Mouse (Mus musculus) layer of hippocampus, postnatal 25 days (tissue): ENCODE data around the gene Cxcr4. TPM values are rescaled to one million over a fixed set of nuclear protein-coding genes. Genes with fewer than 3 reads are reported as not detected.

Experiments used
- total RNA-seq, 2 experiments: library from RNA; stranded (reverse); gene quantifications; 2 replicates each; pipeline ENCODE4 v1.2.3; 2021

The Cxcr4 gene
- total RNA-seq, 2 experiments from 2014 or later = 7.7 to 8.9 TPM

Other genes with a start within 250 kb of the Cxcr4 start
- gene Mcm6, start 232.6 kb downstream of the Cxcr4 start, total RNA-seq = 10 to 100 TPM; 16.6 to 17.5 TPM
- 10 to 100 TPM; 68.7 to 70.1 TPM for gene Dars, start 174.9 kb downstream of the Cxcr4 start, total RNA-seq